Mouse (Mus musculus): ENCODE measurements around the gene Defa30.
"Not testable (repeated sequence)": the region's sequence is repeated elsewhere in the genome, so short reads cannot be mapped to it uniquely, and the experiment has no call there.

Defa30 gene

DNA sequence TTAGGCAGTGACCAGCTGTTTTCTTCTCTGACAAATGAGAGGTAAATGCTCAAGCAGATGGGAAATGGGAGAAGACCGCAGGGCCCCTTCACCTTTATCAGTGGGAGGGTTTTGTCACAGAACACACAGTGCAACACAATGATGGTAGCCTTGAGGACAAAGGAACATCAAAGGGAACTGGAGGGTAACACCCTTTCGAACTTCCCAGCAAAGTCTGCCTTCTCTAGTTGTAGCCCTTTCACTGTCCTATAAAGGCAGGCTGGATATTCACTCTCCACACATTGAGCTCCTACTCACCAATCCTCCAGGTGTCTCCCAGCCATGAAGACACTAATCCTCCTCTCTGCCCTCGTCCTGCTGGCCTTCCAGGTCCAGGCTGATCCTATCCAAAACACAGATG, at the start of gene Defa30:
Defa30 (plus strand) TSS at position 301 of the 400 bp plus-strand sequence.
- DNase-seq (ENCODE audit: low read depth) = not testable (repeated sequence)

DNA sequence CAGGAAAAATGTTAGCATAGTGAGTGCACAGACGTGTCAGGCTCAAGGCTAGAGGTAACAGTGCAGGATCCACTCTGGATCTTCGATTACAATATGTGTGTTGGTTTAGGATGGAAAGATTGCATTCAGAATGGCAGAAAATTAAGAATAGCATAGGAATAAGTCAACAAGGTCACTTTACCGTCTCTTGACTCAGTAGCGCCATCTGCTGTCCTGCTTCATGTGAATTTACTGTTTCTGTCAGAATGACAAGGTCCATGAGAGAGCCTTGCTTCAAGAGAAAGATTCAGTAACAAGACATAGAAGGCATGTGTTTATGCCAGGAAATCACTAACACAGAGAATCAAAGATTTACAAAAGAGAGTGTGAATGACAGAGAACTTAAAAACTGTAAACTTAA, 41.3 kb upstream of the Defa30 start:
- DNase-seq (ENCODE audit: low read depth) = peak; percentile 60

DNA sequence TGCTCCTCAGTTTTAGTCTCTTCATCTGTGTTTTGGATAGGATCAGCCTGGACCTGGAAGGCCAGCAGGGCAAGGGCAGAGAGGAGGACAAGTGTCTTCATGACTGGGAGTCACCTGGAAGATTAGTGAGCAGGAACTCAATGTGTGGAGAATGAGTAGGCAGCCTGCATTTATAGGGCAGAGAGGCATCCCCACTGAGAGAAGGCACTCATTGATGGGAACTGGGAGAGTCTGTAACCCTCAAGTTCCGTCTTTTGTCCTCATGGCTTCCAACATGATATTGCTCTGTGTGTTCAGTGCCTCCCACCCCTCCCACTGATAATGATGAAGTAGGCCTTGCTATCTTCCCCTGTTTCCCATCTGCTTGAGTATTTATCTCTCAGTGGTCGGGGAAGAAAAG, 38.5 kb upstream of the Defa30 start, which contains the start of gene Gm14851:
Gm14851 (minus strand) TSS at position 101 of the 400 bp plus-strand sequence.
- DNase-seq (ENCODE audit: low read depth) = not testable (repeated sequence)

DNA sequence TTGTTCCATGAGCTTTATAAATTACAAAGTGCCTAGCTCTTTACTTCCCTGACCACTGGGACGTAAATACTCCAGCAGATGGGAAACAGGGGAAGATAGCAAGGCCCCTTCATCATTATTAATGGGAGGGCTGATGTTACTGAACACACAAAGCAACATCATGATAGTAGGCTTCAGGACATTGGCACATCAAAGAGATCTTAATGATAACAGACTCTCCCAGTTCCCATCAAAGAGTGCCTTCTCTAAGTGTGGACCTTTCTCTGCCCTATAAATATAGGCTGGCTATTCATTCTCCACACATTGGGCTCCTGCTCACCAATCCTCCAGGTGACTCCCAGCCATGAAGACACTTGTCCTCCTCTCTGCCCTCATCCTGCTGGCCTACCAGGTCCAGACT, 27.5 kb downstream of the Defa30 start, which contains the start of gene Defa22:
Defa22 (plus strand) TSS at position 301 of the 400 bp plus-strand sequence.
- not testable (repeated sequence) for DNase-seq (ENCODE audit: low read depth)
